Mouse (Mus musculus): Measurements from ENCODE around the gene Piga. TPM values are rescaled to one million over a fixed set of nuclear protein-coding genes. Genes with fewer than 3 reads are reported as not detected.

Piga gene
- polyA plus RNA-seq, 1 experiment from 2014 or later: 10.7 TPM

DNA sequence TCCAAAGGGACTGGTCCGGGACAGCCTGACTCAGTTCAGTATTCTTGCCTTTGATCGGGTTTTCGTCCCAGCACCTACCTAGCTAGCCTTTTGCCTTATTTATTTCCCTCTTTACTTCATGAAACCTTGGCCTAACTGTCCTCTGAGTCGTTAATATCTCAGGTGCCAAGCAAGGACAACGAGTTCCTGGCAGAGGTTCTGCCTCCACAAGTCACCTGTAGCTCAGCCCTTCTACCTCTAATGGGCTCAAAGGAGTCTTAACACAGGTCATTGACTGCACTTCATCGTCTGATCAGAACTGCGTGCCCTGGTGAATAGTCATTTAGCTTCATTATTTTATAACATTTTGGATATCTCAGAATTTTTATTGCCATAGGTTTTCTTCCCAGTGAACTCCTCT lies 19.9 kb downstream of the Piga start:
- no peak overlapping the region for H3K27ac ChIP-seq
- 87% methylated on average over 7 of the region's 7 CpGs for WGBS
- H3K4me3 ChIP-seq: no peak overlapping the region
- H3K27me3 ChIP-seq: 0 out of 2 replicates have a peak, but pooled peaks cover 2% of the 10 kb centered on the region
- H3K4me2 ChIP-seq: no peak overlapping the region
- ATAC-seq: no peak
- H3K9ac ChIP-seq: no peak overlapping the region
- no peaks in the 10 kb centered on the region for H3K4me1 ChIP-seq
- no peaks in the 10 kb centered on the region for H3K9me3 ChIP-seq (replicated peaks)
- no peaks in the 10 kb centered on the region for H3K36me3 ChIP-seq (ENCODE audit: poor library complexity, severe bottlenecking)

DNA sequence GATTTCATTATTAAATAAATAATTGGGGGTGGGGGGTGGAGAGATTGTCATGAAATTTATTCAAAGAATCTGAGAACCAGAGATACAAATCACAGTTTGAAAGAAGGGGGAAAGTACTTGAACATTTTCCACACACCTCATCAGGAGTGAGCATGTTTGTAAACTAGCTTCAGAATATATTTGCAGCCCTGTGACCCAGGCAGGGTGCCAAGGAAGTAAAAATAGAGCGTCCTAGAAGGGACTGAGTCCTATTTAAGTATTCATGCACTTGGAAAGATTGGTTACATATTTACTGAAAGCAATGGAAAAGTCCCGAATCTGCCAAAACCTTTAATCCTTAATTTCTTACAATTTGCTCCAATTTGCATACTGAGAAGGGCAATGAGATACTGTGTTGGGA lies 20.6 kb downstream of the Piga start:
- no peak overlapping the region for H3K4me2 ChIP-seq
- H3K4me3 ChIP-seq: no peak overlapping the region
- no peaks in the 10 kb centered on the region for H3K36me3 ChIP-seq (ENCODE audit: poor library complexity, severe bottlenecking)
- no peaks in the 10 kb centered on the region for H3K9me3 ChIP-seq (replicated peaks)
- no peak overlapping the region for H3K9ac ChIP-seq
- H3K4me1 ChIP-seq: no peaks in the 10 kb centered on the region
- 73% methylated on average over 2 of the region's 2 CpGs for WGBS
- no peak for ATAC-seq
- no peak overlapping the region for H3K27ac ChIP-seq
- 0 out of 2 replicates have a peak, but pooled peaks cover 2% of the 10 kb centered on the region for H3K27me3 ChIP-seq

- no peaks in the 10 kb centered on the region for H3K36me3 ChIP-seq (ENCODE audit: poor library complexity, severe bottlenecking)
- no peak overlapping the region for H3K4me2 ChIP-seq
- no peak for ATAC-seq
Measured at GRCm38 (mm10) chrX:164440703-164441102, 21.1 kb downstream of the Piga start.

DNA sequence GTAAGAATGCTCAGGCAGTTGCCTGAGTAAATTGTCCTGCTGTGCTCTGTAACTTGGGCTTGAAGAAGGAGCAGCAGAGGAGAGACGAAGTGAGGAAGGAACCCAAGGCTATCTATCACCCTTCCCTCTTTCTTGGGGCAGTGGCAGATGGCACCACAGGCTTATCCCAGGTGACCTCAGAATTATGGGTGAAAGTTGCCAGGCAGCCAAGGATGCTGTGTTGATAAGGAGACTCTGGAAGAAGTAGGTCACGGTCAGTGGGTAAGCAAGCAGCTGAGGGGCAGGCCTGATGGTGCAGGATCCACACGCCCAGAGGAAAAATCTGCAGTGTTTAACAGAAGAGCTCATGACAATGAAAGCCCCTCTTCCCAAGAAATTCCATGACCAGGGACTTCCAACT lies 21.7 kb downstream of the Piga start:
- H3K4me1 ChIP-seq: no peaks in the 10 kb centered on the region
- no peaks in the 10 kb centered on the region for H3K9me3 ChIP-seq (replicated peaks)
- no peak overlapping the region for H3K9ac ChIP-seq
- no peak overlapping the region for H3K4me3 ChIP-seq
- H3K27ac ChIP-seq: no peak overlapping the region
- no peak for ATAC-seq
- H3K27me3 ChIP-seq: 0 out of 2 replicates have a peak, but pooled peaks cover 2% of the 10 kb centered on the region
- no peak overlapping the region for H3K4me2 ChIP-seq
- 90% methylated on average over 3 of the region's 3 CpGs for WGBS
- H3K36me3 ChIP-seq (ENCODE audit: poor library complexity, severe bottlenecking): no peaks in the 10 kb centered on the region

More at GRCm38 (mm10) chrX:164440703-164441102, 21.1 kb downstream of the Piga start:
- Histone ChIP-seq H3K27me3 (0 out of 2 replicates have a peak, but pooled peaks cover 2% of the 10 kb centered on the region), H3K9me3 (replicated peaks) (no peaks in the 10 kb centered on the region), H3K4me3 (no peak overlapping the region), H3K9ac (no peak overlapping the region), H3K27ac (no peak overlapping the region), H3K4me1 (no peaks in the 10 kb centered on the region)
- WGBS: 85% methylated on average over 3 of the region's 3 CpGs

- H3K27ac ChIP-seq: no peak overlapping the region
- H3K9ac ChIP-seq: no peak overlapping the region
- H3K36me3 ChIP-seq (ENCODE audit: poor library complexity, severe bottlenecking): no peaks in the 10 kb centered on the region
- no peaks in the 10 kb centered on the region for H3K9me3 ChIP-seq (replicated peaks)
- H3K4me3 ChIP-seq: no peak overlapping the region
- H3K4me1 ChIP-seq: no peaks in the 10 kb centered on the region
- H3K27me3 ChIP-seq: 0 out of 2 replicates have a peak, but pooled peaks cover 2% of the 10 kb centered on the region
- no peak for ATAC-seq
- WGBS: 88% methylated on average over 12 of the region's 12 CpGs
- no peak overlapping the region for H3K4me2 ChIP-seq
Measured at GRCm38 (mm10) chrX:164445601-164446000, 26.0 kb downstream of the Piga start.

DNA sequence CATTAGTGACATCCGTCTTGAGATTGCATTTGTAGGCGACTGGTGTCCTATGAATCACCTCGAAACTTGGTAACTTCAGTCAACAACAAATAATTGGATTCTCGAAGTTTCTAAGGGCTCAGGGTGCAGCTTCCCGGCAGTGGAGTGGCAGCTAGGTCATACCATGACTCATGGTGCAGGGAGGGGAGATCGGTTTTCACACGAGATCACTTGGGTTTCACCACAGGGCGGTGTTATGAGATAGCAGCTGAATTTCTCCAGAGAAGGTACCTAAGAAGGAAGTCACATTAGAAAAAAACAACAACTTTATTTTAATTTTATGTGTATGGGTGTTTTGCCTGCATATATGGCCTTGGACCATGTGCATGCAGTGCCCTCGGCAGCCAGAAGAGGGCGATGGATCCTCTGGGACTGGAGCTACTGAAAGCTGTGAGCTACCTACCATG lies 26.5 kb downstream of the Piga start:
- H3K9me3 ChIP-seq (replicated peaks): no peaks in the 10 kb centered on the region
- H3K27me3 ChIP-seq: 0 out of 2 replicates have a peak, but pooled peaks cover 2% of the 10 kb centered on the region
- WGBS: 86% methylated on average over 10 of the region's 10 CpGs
- no peak overlapping the region for H3K4me2 ChIP-seq
- no peak overlapping the region for H3K4me3 ChIP-seq
- H3K36me3 ChIP-seq (ENCODE audit: poor library complexity, severe bottlenecking): no peaks in the 10 kb centered on the region
- no peaks in the 10 kb centered on the region for H3K4me1 ChIP-seq
- no peak for ATAC-seq
- no peak overlapping the region for H3K27ac ChIP-seq
- no peak overlapping the region for H3K9ac ChIP-seq

DNA sequence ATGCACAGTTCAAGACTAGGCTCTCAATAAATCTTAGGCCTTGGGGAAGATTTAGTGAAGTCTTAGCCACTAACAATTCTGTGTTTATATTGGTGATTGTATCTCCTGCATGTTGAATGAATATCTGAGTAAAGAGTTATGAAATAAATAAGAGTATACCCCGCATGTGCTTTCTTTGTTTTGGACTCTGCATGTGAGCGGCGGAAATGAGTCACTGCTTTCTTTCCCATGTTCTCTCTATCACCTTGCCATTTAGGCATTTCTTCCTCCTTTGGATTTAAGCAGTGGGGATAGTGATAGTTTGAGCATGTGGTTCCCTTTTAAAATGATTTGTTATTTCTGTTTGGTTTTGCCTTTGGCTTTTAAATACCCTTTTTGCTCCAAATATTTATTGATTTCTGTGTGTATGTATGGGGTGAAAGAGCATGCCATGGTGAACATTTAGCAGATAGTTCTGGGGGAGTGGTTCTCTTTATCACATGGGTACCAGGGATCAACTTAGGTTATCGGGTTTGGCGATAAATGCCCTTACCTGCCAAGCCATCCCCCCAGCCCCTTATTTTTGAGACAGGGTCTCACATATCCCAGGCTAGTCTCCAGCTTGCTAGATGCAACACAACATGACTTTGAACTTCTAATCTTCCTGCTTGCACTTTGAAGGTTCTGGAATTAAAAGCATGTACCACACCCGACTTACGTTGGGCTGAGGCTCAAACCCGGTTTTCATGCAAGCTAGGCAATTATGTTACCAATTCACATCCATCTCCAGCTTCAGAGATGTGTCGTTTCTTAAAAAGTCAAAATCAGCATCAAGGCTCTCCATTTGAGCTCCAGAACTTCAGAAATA lies 27.5 kb downstream of the Piga start:
- no peaks in the 10 kb centered on the region for H3K27me3 ChIP-seq
- H3K27ac ChIP-seq: no peak overlapping the region
- no peaks in the 10 kb centered on the region for H3K9me3 ChIP-seq (replicated peaks)
- no peaks in the 10 kb centered on the region for H3K4me1 ChIP-seq
- H3K9ac ChIP-seq: no peak overlapping the region
- no peak overlapping the region for H3K4me2 ChIP-seq
- H3K36me3 ChIP-seq (ENCODE audit: poor library complexity, severe bottlenecking): no peaks in the 10 kb centered on the region
- H3K4me3 ChIP-seq: no peak overlapping the region
- ATAC-seq: no peak
- 91% methylated on average over 9 of the region's 9 CpGs for WGBS

GRCm38 (mm10) chrX:164447682-164448071 lies 28.1 kb downstream of the Piga start:
- Histone ChIP-seq H3K4me1 (no peaks in the 10 kb centered on the region), H3K4me3 (no peak overlapping the region), H3K9me3 (replicated peaks) (no peaks in the 10 kb centered on the region), H3K27me3 (no peaks in the 10 kb centered on the region), H3K36me3 (ENCODE audit: poor library complexity, severe bottlenecking) (no peaks in the 10 kb centered on the region), H3K27ac (no peak overlapping the region), H3K4me2 (no peak overlapping the region), H3K9ac (no peak overlapping the region)
- ATAC-seq: no peak
- WGBS: 89% methylated on average over 2 of the region's 2 CpGs

GRCm38 (mm10) chrX:164449201-164449600 lies 29.6 kb downstream of the Piga start:
- H3K9me3 ChIP-seq (replicated peaks): no peaks in the 10 kb centered on the region
- H3K27ac ChIP-seq: no peak overlapping the region
- no peak overlapping the region for H3K9ac ChIP-seq
- 0 out of 2 replicates have a peak, but pooled peaks have one; percentile 30 for ATAC-seq
- no peaks in the 10 kb centered on the region for H3K27me3 ChIP-seq
- no peaks in the 10 kb centered on the region for H3K4me1 ChIP-seq
- H3K4me2 ChIP-seq: no peak overlapping the region
- no peak overlapping the region for H3K4me3 ChIP-seq
- H3K36me3 ChIP-seq (ENCODE audit: poor library complexity, severe bottlenecking): no peaks in the 10 kb centered on the region
- 45% methylated on average over 2 of the region's 3 CpGs for WGBS

DNA sequence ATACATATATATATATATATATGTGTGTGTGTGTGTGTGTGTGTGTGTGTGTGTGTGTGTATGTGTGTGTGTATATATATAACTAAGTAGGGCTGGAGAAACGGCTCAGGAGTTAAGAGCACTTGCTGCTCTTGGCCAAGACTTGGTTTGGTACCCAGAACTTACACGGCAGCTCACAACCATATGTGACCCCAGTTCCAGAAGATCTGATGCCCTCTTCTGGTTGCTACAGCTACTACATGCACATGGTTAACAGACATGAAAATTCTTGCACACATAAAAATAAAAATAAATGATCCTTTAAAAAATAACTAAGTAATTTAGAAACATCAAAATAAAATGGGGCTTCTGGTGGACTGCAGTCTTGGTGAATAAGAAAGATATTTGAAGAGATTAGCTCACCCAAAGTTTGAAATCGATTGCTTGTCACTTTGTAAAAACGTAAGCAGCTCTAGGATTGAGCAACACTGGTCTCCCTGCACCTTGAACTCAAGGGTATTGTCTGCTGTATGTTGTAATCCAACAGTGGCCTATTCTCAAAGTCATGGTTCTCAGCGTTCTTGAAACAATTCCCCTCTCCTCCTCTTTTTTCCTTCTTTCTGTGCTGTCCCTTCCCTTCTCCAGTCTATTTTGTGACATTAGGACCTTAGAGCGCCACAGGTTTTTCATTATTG lies 39.8 kb downstream of the Piga start:
- Histone ChIP-seq H3K9me3 (replicated peaks) (no peaks in the 10 kb centered on the region), H3K9ac (no peak overlapping the region), H3K4me3 (no peak overlapping the region), H3K4me2 (no peak overlapping the region), H3K36me3 (ENCODE audit: poor library complexity, severe bottlenecking) (no peaks in the 10 kb centered on the region), H3K27ac (no peak overlapping the region), H3K4me1 (no peaks in the 10 kb centered on the region), H3K27me3 (no peaks in the 10 kb centered on the region)
- 84% methylated on average over 6 of the region's 6 CpGs for WGBS
- no peak for ATAC-seq
